Mouse (Mus musculus) neural tube, embryonic 14.5 days (tissue): ENCODE data around the gene Scrn1. TPM values are rescaled to one million over a fixed set of nuclear protein-coding genes. Genes with fewer than 3 reads are reported as not detected.
A peak's percentile ranks its signal among the peaks of the same experiment; 100 is the strongest.

Source experiments
- ATAC-seq: fragments of 200-750 bp; cut with Nextera tagmentation; 2 replicates; pipeline ENCODE4 v1.8.0; 2017; ENCODE audit warnings: low read depth, mild to moderate bottlenecking, moderate TSS enrichment, moderate library complexity
- H3K27ac ChIP-seq: fragments of 300-500 bp; sonication (generic); 2 replicates; pipeline ENCODE4 v1.5.1; 2014; ENCODE audit warnings: low read depth, mild to moderate bottlenecking, control low read depth, low read length, moderate library complexity, mixed read lengths
- H3K27me3 ChIP-seq: fragments of 300-500 bp; sonication (generic); 2 replicates; pipeline ENCODE4 v1.6.1; 2014; ENCODE audit warnings: low read length; ENCODE audit not compliant: control insufficient read depth, insufficient read depth
- H3K36me3 ChIP-seq: fragments of 300-500 bp; sonication (generic); 2 replicates; pipeline ENCODE4 v1.6.1; 2014; ENCODE audit warnings: low read length, mixed read lengths; ENCODE audit not compliant: control insufficient read depth, insufficient read depth
- H3K4me1 ChIP-seq: fragments of 300-500 bp; sonication (generic); 2 replicates; pipeline ENCODE4 v1.6.1; 2014; ENCODE audit warnings: low read length; ENCODE audit not compliant: control insufficient read depth, insufficient read depth
- H3K4me2 ChIP-seq: fragments of 300-500 bp; sonication (generic); 2 replicates; pipeline ENCODE4 v1.6.1; 2014; ENCODE audit warnings: mild to moderate bottlenecking, low read depth, low read length, control low read depth
- H3K4me3 ChIP-seq: fragments of 300-500 bp; sonication (generic); 2 replicates; pipeline ENCODE4 v1.5.1; 2014; ENCODE audit warnings: low read depth, low read length, control low read depth, mixed read lengths
- H3K9ac ChIP-seq: fragments of 300-500 bp; sonication (generic); replicated peaks from 2 replicates; pipeline ENCODE4 v1.6.1; 2014; ENCODE audit warnings: low read depth, mild to moderate bottlenecking, control low read depth, low read length, mixed read lengths
- H3K9me3 ChIP-seq: fragments of 300-500 bp; sonication (generic); 2 replicates; pipeline ENCODE4 v1.6.1; 2016; ENCODE audit warnings: low read length; ENCODE audit not compliant: control insufficient read depth
- WGBS: fragments of 180-500 bp; shearing (Covaris S2); extraction: QIAGEN DNeasy Blood & Tissue Kit; methylation state at CpG from one replicate; pipeline ENCODE4 v1.1.7; 2014; 5-methylcytosine and 5-hydroxymethylcytosine counted together
- polyA plus RNA-seq: library from polyadenylated mRNA; unstranded; fragments of >200 nt; fragmentation: Nextera tagmentation; extraction: Ambion mirVana; gene quantifications from 2 replicates; pipeline ENCODE4 v1.2.1, GENCODE M21; 2014

The Scrn1 gene
- polyA plus RNA-seq, 1 experiment from 2014 or later: 109 TPM

GRCm38 (mm10) chr6:54481390-54482112, 84.7 kb downstream of the Scrn1 start:
- Histone ChIP-seq H3K36me3 (no peaks in the 10 kb centered on the region), H3K27me3 (no peaks in the 10 kb centered on the region), H3K4me1 (peaks cover 3% of the 10 kb centered on the region; the same call in 1 of the 2 replicates), H3K4me3 (no peak overlapping the region), H3K4me2 (no peak overlapping the region), H3K27ac (no peak overlapping the region), H3K9ac (no peak overlapping the region), H3K9me3 (no peaks in the 10 kb centered on the region)
- WGBS: 85% methylated on average over 15 of the region's 15 CpGs
- ATAC-seq: no peak

GRCm38 (mm10) chr6:54478646-54479324, 87.5 kb downstream of the Scrn1 start:
- WGBS: 73% methylated on average over 5 of the region's 5 CpGs
- H3K9ac ChIP-seq: no peak overlapping the region
- no peaks in the 10 kb centered on the region for H3K4me1 ChIP-seq
- H3K27me3 ChIP-seq: no peaks in the 10 kb centered on the region
- H3K4me3 ChIP-seq: no peak overlapping the region
- no peaks in the 10 kb centered on the region for H3K9me3 ChIP-seq
- no peak overlapping the region for H3K4me2 ChIP-seq
- H3K27ac ChIP-seq: no peak overlapping the region
- no peaks in the 10 kb centered on the region for H3K36me3 ChIP-seq
- no peak for ATAC-seq

- WGBS: 66% methylated on average over 19 of the region's 19 CpGs
- H3K27me3 ChIP-seq: no peaks in the 10 kb centered on the region
- H3K4me2 ChIP-seq: no peak overlapping the region
- no peak overlapping the region for H3K9ac ChIP-seq
- no peak overlapping the region for H3K4me3 ChIP-seq
- no peaks in the 10 kb centered on the region for H3K36me3 ChIP-seq
- ATAC-seq: peak; percentile 28; the same call in 1 of the 2 replicates
- H3K27ac ChIP-seq: no peak overlapping the region
- no peaks in the 10 kb centered on the region for H3K4me1 ChIP-seq
- no peaks in the 10 kb centered on the region for H3K9me3 ChIP-seq
These were observed 90.2 kb downstream of the Scrn1 start for GRCm38 (mm10) chr6:54475926-54476667.

GRCm38 (mm10) chr6:54472846-54473715, 93.2 kb downstream of the Scrn1 start:
- no peak overlapping the region for H3K27ac ChIP-seq
- no peaks in the 10 kb centered on the region for H3K27me3 ChIP-seq
- no peaks in the 10 kb centered on the region for H3K9me3 ChIP-seq
- no peaks in the 10 kb centered on the region for H3K4me1 ChIP-seq
- H3K36me3 ChIP-seq: no peaks in the 10 kb centered on the region
- no peak for ATAC-seq
- no peak overlapping the region for H3K4me3 ChIP-seq
- H3K4me2 ChIP-seq: no peak overlapping the region
- WGBS: 71% methylated on average over 8 of the region's 8 CpGs
- no peak overlapping the region for H3K9ac ChIP-seq

- Histone ChIP-seq H3K9me3 (no peaks in the 10 kb centered on the region), H3K4me1 (no peaks in the 10 kb centered on the region), H3K36me3 (no peaks in the 10 kb centered on the region), H3K4me2 (no peak overlapping the region), H3K27ac (no peak overlapping the region), H3K4me3 (no peak overlapping the region), H3K9ac (no peak overlapping the region), H3K27me3 (no peaks in the 10 kb centered on the region)
- ATAC-seq: no peak
- 85% methylated on average over 7 of the region's 7 CpGs for WGBS
These were observed 94.4 kb downstream of the Scrn1 start for GRCm38 (mm10) chr6:54471866-54472265.

- no peaks in the 10 kb centered on the region for H3K27me3 ChIP-seq
- no peak overlapping the region for H3K4me2 ChIP-seq
- 95% methylated on average over 3 of the region's 3 CpGs for WGBS
These were observed 98.9 kb downstream of the Scrn1 start for GRCm38 (mm10) chr6:54467371-54467770.

DNA sequence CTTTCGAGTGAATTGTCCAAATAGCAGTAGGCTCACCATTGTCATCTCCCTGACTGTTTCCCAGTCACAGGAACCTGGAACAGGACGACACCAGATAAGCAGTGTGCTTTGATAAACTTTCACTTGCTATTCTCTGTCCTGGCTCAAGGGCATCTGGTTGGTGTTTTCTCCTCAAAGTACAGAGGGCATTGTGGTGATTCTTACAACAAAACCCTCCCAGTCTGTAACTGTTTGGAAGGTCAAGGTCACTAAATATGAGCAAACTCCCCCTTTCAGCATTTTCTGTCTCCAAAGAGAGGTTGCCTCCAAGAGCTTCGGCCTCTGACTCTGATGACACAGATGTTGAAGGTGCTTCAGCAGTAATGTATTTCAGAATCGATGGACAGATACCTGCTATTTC, 101.4 kb downstream of the Scrn1 start:
- Histone ChIP-seq H3K4me3 (no peak overlapping the region), H3K9ac (no peak overlapping the region), H3K4me2 (no peak overlapping the region), H3K36me3 (no peaks in the 10 kb centered on the region), H3K9me3 (no peaks in the 10 kb centered on the region), H3K4me1 (no peaks in the 10 kb centered on the region), H3K27ac (no peak overlapping the region), H3K27me3 (no peaks in the 10 kb centered on the region)
- 89% methylated on average over 4 of the region's 4 CpGs for WGBS
- no peak for ATAC-seq

More at GRCm38 (mm10) chr6:54467371-54467770, 98.9 kb downstream of the Scrn1 start:
- H3K36me3 ChIP-seq: no peaks in the 10 kb centered on the region
- no peaks in the 10 kb centered on the region for H3K4me1 ChIP-seq
- H3K4me3 ChIP-seq: no peak overlapping the region
- H3K9me3 ChIP-seq: no peaks in the 10 kb centered on the region
- ATAC-seq: no peak
- H3K9ac ChIP-seq: no peak overlapping the region
- H3K27ac ChIP-seq: no peak overlapping the region

DNA sequence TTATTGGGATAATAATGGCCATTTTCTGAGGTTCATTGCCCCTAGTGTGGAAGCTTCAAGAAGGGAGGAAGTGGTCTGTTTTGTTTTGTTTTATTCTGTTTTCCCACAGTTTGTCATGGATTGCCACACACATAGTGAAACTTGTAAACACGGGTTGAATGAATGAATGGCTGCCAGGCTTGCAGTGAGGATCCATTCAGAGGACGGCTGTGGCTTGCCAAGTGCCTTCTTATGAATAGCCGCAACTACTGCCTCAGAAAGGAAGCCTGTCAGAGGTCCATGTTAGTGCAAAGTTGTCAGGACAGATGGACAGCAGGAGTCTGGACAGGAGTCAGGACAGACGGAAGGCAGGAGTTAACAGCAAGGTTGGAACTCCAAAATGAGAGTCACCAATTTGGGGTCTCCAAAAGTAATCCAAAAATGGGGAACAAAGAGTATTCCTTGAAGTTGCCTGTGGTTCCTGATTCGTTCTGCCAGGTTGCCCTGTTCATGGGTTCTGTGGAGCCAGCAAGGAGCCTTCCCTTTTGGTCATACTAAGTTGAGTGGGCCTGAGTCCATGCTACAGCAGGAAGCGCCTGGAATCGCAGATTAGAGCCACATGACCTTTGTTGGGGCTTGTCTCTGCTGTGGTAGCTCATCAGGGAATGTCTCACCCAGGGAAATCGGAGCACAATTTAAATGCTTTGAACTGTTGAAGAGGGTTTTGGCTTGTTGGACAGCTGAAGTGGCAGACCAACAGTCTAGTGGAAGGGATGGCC, 102.4 kb downstream of the Scrn1 start:
- Histone ChIP-seq H3K36me3 (no peaks in the 10 kb centered on the region), H3K4me1 (no peaks in the 10 kb centered on the region), H3K27ac (no peak overlapping the region), H3K4me3 (no peak overlapping the region), H3K9me3 (no peaks in the 10 kb centered on the region), H3K27me3 (no peaks in the 10 kb centered on the region), H3K9ac (no peak overlapping the region), H3K4me2 (no peak overlapping the region)
- ATAC-seq: 0 out of 2 replicates have a peak, but pooled peaks have one; percentile 31
- WGBS: 49% methylated on average over 8 of the region's 8 CpGs
